Mouse (Mus musculus): ENCODE results near the gene Gnpat. TPM values are rescaled to one million over a fixed set of nuclear protein-coding genes. Genes with fewer than 3 reads are reported as not detected.
A peak's percentile ranks its signal among the peaks of the same experiment; 100 is the strongest.

The Gnpat gene
- polyA plus RNA-seq, 1 experiment = 55.3 TPM

GRCm38 (mm10) chr8:124896632-124897385 lies 34.0 kb downstream of the Gnpat start:
- H3K36me3 ChIP-seq (replicated peaks; ENCODE audit: low read length) = peaks cover 74% of the 10 kb centered on the region
- TF ChIP-seq FLI1 (IDR thresholded peaks at IDR 0.05; ENCODE audit: low read length) (no peak), GATA1 (IDR thresholded peaks at IDR 0.05; ENCODE audit: borderline replicate concordance, low read length) (no peak)
- peak overlapping the region; percentile 93 for H3K4me3 ChIP-seq (replicated peaks)
- H3K27me3 ChIP-seq (replicated peaks) = no peaks in the 10 kb centered on the region
- peaks cover 67% of the 10 kb centered on the region for H3K4me1 ChIP-seq
- no peaks in the 10 kb centered on the region for H3K9me3 ChIP-seq

GRCm38 (mm10) chr8:124897386-124898250 lies 34.8 kb downstream of the Gnpat start, which contains the start of the genes Exoc8 and Sprtn:
Gene Exoc8, minus strand, starts transcription at chr8:124897705.
Gene Sprtn, plus strand, starts transcription at chr8:124897886.
- H3K4me1 ChIP-seq = peaks cover 71% of the 10 kb centered on the region
- peak within 1 kb of the TSS; percentile 93 for H3K4me3 ChIP-seq (replicated peaks)
- H3K27me3 ChIP-seq (replicated peaks) = no peaks in the 10 kb centered on the region
- H3K36me3 ChIP-seq (replicated peaks; ENCODE audit: low read length) = peaks cover 75% of the 10 kb centered on the region
- no peaks in the 10 kb centered on the region for H3K9me3 ChIP-seq
- TF ChIP-seq GATA1 (IDR thresholded peaks at IDR 0.05; ENCODE audit: borderline replicate concordance, low read length) (no peak), FLI1 (IDR thresholded peaks at IDR 0.05; ENCODE audit: low read length) (no peak)

GRCm38 (mm10) chr8:124898251-124898905 lies 35.5 kb downstream of the Gnpat start:
- H3K4me1 ChIP-seq = peaks cover 71% of the 10 kb centered on the region
- no peaks in the 10 kb centered on the region for H3K9me3 ChIP-seq
- TF ChIP-seq GATA1 (IDR thresholded peaks at IDR 0.05; ENCODE audit: borderline replicate concordance, low read length) (no peak), FLI1 (IDR thresholded peaks at IDR 0.05; ENCODE audit: low read length) (no peak)
- no peaks in the 10 kb centered on the region for H3K27me3 ChIP-seq (replicated peaks)
- H3K36me3 ChIP-seq (replicated peaks; ENCODE audit: low read length) = peaks cover 75% of the 10 kb centered on the region
- peak overlapping the region; percentile 93 for H3K4me3 ChIP-seq (replicated peaks)

- Histone ChIP-seq H3K4me3 (replicated peaks) (peak overlapping the region; percentile 33), H3K9me3 (no peaks in the 10 kb centered on the region), H3K4me1 (peaks cover 71% of the 10 kb centered on the region), H3K27me3 (replicated peaks) (no peaks in the 10 kb centered on the region), H3K36me3 (replicated peaks; ENCODE audit: low read length) (peaks cover 93% of the 10 kb centered on the region)
- TF ChIP-seq FLI1 (IDR thresholded peaks at IDR 0.05; ENCODE audit: low read length) (no peak), GATA1 (IDR thresholded peaks at IDR 0.05; ENCODE audit: borderline replicate concordance, low read length) (no peak)
Measured at GRCm38 (mm10) chr8:124903198-124903597, 40.4 kb downstream of the Gnpat start.

GRCm38 (mm10) chr8:124905482-124905881 lies 42.6 kb downstream of the Gnpat start:
- Histone ChIP-seq H3K36me3 (replicated peaks; ENCODE audit: low read length) (peaks cover 98% of the 10 kb centered on the region), H3K4me1 (peaks cover 53% of the 10 kb centered on the region), H3K9me3 (no peaks in the 10 kb centered on the region), H3K4me3 (replicated peaks) (peak overlapping the region; percentile 60), H3K27me3 (replicated peaks) (no peaks in the 10 kb centered on the region)
- TF ChIP-seq GATA1 (IDR thresholded peaks at IDR 0.05; ENCODE audit: borderline replicate concordance, low read length) (no peak), FLI1 (IDR thresholded peaks at IDR 0.05; ENCODE audit: low read length) (no peak)

GRCm38 (mm10) chr8:124909936-124910335 lies 47.1 kb downstream of the Gnpat start:
- TF ChIP-seq FLI1 (IDR thresholded peaks at IDR 0.05; ENCODE audit: low read length) (no peak), GATA1 (IDR thresholded peaks at IDR 0.05; ENCODE audit: borderline replicate concordance, low read length) (no peak)
- Histone ChIP-seq H3K27me3 (replicated peaks) (no peaks in the 10 kb centered on the region), H3K4me1 (peaks cover 25% of the 10 kb centered on the region), H3K36me3 (replicated peaks; ENCODE audit: low read length) (peaks cover 100% of the 10 kb centered on the region), H3K4me3 (replicated peaks) (no peak overlapping the region), H3K9me3 (peaks cover 5% of the 10 kb centered on the region)

- Histone ChIP-seq H3K36me3 (replicated peaks; ENCODE audit: low read length) (peaks cover 100% of the 10 kb centered on the region), H3K4me3 (replicated peaks) (no peak overlapping the region), H3K4me1 (peaks cover 21% of the 10 kb centered on the region), H3K9me3 (peaks cover 5% of the 10 kb centered on the region), H3K27me3 (replicated peaks) (no peaks in the 10 kb centered on the region)
- TF ChIP-seq GATA1 (IDR thresholded peaks at IDR 0.05; ENCODE audit: borderline replicate concordance, low read length) (no peak), FLI1 (IDR thresholded peaks at IDR 0.05; ENCODE audit: low read length) (no peak)
Measured at GRCm38 (mm10) chr8:124910349-124910748, 47.5 kb downstream of the Gnpat start.

- no peak overlapping the region for H3K4me3 ChIP-seq (replicated peaks)
- H3K4me1 ChIP-seq = peaks cover 23% of the 10 kb centered on the region
- TF ChIP-seq GATA1 (IDR thresholded peaks at IDR 0.05; ENCODE audit: borderline replicate concordance, low read length) (no peak), FLI1 (IDR thresholded peaks at IDR 0.05; ENCODE audit: low read length) (no peak)
- H3K36me3 ChIP-seq (replicated peaks; ENCODE audit: low read length) = peaks cover 98% of the 10 kb centered on the region
- H3K9me3 ChIP-seq = peaks cover 5% of the 10 kb centered on the region
- H3K27me3 ChIP-seq (replicated peaks) = no peaks in the 10 kb centered on the region
Measured at GRCm38 (mm10) chr8:124911938-124912872, 49.4 kb downstream of the Gnpat start.

Measured in megakaryocyte, embryonic 14.5 days (primary cell).